Mouse (Mus musculus): ENCODE data around the gene Ptpn1. TPM values are rescaled to one million over a fixed set of nuclear protein-coding genes. Genes with fewer than 3 reads are reported as not detected.

Gene Ptpn1
- polyA plus RNA-seq, 1 experiment = 59.4 TPM

DNA sequence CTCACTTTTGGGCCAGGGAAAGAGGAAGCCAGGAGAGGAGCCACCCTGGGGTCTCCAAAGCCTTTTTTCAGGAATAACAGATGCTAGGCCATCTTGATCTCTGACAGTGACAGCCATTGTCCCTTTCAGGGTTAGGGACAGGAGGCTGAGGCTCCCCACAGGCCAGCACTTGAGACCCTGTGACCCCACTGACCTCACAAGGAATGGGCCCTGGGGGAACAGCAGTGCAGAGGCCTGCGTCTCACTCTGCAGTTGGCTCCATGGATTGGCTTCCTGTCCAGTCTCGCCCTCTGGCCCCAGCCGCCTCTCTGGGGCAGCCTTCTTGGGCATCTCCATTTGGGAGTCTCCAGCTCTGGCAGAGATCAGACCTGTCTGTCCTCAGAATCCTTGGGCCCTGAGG lies 76.3 kb downstream of the Ptpn1 start:
- peaks cover 8% of the 10 kb centered on the region for H3K4me1 ChIP-seq (ENCODE audit: control insufficient read depth, insufficient read depth, low read length)
- no peak overlapping the region for H3K27ac ChIP-seq (ENCODE audit: insufficient read depth, low read length)
- H3K4me3 ChIP-seq (ENCODE audit: insufficient read depth, low read length) = no peak overlapping the region
- no peak for TF ChIP-seq POLR2A (IDR thresholded peaks at IDR 0.05; ENCODE audit: low read depth, low read length)
- no peak for TF ChIP-seq CTCF (IDR thresholded peaks at IDR 0.05; ENCODE audit: borderline replicate concordance, insufficient read depth, low read length)

DNA sequence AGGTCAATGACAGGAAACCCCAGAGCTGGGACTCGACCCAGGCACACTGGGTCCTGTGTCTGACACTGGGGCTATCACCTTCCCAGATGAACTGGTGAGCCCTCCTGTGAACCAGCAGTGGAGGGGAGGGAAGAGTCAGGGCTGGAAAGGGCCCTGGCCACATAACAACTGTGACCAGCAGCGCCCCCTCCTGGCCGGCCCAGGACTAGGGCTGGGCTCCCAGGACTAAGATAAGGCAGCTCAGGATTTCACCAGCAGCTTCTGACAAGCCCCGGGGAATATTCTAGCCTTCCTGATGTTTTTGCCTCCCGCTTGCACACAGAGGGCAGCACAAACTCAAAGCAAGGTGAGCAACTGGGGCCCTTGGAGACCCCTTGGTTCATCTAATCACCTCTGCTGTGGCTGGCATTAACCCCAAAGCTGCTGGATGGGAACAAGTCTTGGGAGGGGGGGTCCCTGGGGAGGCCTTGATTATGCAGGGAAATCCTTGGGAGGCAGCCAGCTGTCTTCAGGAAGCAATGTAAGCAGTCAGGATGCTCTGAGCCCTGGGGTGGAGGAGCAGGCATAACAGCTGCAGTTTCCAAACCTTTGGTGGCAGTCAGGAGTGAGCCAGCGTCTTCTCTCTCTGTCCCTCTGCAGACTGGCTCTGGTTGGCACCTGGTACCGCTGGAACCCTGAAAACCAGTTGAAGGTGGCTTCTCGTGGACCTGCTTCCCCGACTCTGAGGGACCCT lies 78.2 kb downstream of the Ptpn1 start, which contains the start of gene Ripor3:
Gene Ripor3 (minus strand): TSS at position 683 of the 733 bp plus-strand sequence.
- Histone ChIP-seq H3K27ac (ENCODE audit: insufficient read depth, low read length) (no peak within 1 kb of the TSS), H3K4me3 (ENCODE audit: insufficient read depth, low read length) (no peak within 1 kb of the TSS), H3K4me1 (ENCODE audit: control insufficient read depth, insufficient read depth, low read length) (peaks cover 8% of the 10 kb centered on the region)
- TF ChIP-seq POLR2A (IDR thresholded peaks at IDR 0.05; ENCODE audit: low read depth, low read length) = no peak
- TF ChIP-seq CTCF (IDR thresholded peaks at IDR 0.05; ENCODE audit: borderline replicate concordance, insufficient read depth, low read length) = peak; percentile 53; the same call in 1 of the 2 replicates

DNA sequence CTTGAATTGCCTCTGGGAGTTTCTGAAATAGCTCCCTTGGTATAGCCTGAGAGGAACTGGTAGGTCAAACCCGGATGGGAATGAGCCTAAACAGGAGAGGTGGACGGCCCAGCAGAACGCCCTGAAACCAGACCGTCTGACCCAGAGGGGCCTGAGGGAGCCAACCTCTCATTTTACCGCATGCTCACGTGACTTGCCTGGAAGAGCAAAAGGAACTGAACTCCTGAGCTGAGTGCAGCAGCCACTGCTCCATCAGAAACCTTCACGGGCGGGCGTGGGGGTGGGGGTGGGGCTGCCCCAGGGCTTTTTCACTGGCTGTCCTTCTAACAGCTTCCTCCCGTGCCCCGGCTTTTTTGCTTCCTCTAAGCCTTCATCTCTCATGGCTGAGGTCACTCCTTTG lies 79.0 kb downstream of the Ptpn1 start:
- no peak overlapping the region for H3K4me3 ChIP-seq (ENCODE audit: insufficient read depth, low read length)
- TF ChIP-seq CTCF (IDR thresholded peaks at IDR 0.05; ENCODE audit: borderline replicate concordance, insufficient read depth, low read length) (no peak), POLR2A (IDR thresholded peaks at IDR 0.05; ENCODE audit: low read depth, low read length) (no peak)
- no peak overlapping the region for H3K27ac ChIP-seq (ENCODE audit: insufficient read depth, low read length)
- H3K4me1 ChIP-seq (ENCODE audit: control insufficient read depth, insufficient read depth, low read length) = peaks cover 4% of the 10 kb centered on the region

DNA sequence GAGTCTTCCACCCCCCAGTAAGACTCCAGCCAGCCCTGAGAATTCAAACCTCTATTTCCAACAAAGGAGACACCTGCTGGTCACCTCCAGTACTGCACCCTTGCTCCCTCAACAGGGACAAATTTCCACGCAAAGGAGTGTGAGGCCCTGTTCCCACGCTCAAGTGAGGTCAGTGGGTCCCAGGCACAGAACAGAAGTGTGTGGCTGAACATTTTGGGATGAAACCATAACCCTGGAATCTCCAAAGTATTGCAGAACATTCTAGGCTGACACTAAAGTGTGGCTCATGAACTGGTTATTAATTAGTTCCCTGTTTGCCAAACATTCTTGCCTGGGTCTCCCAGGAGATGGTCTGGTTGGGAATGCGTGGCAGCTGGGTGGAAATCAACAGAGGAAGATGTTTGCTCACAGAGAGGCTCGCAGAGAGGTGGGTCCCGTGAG lies 85.1 kb downstream of the Ptpn1 start:
- Histone ChIP-seq H3K4me1 (ENCODE audit: control insufficient read depth, insufficient read depth, low read length) (no peaks in the 10 kb centered on the region), H3K27ac (ENCODE audit: insufficient read depth, low read length) (no peak overlapping the region), H3K4me3 (ENCODE audit: insufficient read depth, low read length) (no peak overlapping the region)
- peak; percentile 19; the same call in 1 of the 2 replicates for TF ChIP-seq CTCF (IDR thresholded peaks at IDR 0.05; ENCODE audit: borderline replicate concordance, insufficient read depth, low read length)
- TF ChIP-seq POLR2A (IDR thresholded peaks at IDR 0.05; ENCODE audit: low read depth, low read length) = no peak

DNA sequence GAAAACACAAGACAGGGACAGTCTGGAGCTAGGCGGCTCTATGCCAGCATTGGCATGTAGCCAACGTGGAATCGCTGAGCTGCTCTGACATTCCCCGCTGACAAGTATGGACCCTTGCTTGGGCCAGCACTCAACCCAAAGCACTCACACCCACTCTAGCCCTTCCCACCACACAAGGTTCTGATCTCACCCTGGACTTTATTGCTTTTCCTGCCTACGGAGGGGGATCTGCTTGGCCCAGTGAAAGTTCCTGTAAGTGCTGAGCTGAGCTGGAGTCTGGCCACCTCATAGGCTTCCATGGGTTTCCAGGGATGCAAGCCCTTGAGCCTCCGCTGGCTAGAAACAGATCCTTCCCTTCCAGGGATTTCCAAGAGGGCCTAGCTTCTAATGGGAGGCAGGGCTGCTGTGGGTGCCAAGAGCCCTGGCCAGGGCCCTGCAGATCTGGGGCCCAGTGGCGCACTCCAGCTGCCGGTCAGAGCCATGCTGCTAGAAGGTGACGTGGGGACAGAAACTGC lies 87.4 kb downstream of the Ptpn1 start:
- no peak overlapping the region for H3K27ac ChIP-seq (ENCODE audit: insufficient read depth, low read length)
- no peak for TF ChIP-seq CTCF (IDR thresholded peaks at IDR 0.05; ENCODE audit: borderline replicate concordance, insufficient read depth, low read length)
- TF ChIP-seq POLR2A (IDR thresholded peaks at IDR 0.05; ENCODE audit: low read depth, low read length) = no peak
- H3K4me3 ChIP-seq (ENCODE audit: insufficient read depth, low read length) = no peak overlapping the region
- no peaks in the 10 kb centered on the region for H3K4me1 ChIP-seq (ENCODE audit: control insufficient read depth, insufficient read depth, low read length)

DNA sequence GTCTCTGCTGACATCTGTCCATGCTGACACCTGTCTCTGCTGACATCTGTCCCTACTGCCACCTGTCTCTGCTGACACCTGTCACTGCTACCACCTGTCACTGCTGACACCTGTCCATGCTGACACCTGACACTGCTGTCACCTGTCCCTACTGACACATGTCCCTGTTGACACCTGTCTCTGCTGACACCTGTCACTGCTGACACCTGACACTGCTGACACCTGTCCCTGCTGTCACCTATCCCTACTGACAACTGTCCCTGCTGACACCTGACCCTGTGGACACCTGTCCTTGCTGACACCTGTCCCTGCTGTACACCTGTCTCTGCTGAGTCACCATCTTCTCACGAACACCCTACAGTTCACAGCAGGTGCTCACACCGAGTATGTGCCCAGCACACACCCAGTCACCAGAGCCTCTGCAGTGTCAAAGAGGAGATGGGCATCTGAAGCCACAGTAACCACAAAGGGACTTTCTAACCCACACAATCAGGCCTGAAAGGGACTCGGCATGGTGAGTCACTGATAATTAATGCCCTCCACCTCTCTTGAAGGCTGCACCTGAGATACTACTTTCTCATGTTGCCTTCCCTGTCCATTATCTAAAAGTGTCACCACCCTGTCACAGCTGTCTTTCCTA lies 92.0 kb downstream of the Ptpn1 start:
- no peak for TF ChIP-seq CTCF (IDR thresholded peaks at IDR 0.05; ENCODE audit: borderline replicate concordance, insufficient read depth, low read length)
- no peak for TF ChIP-seq POLR2A (IDR thresholded peaks at IDR 0.05; ENCODE audit: low read depth, low read length)
- Histone ChIP-seq H3K4me3 (ENCODE audit: insufficient read depth, low read length) (no peak overlapping the region), H3K4me1 (ENCODE audit: control insufficient read depth, insufficient read depth, low read length) (no peaks in the 10 kb centered on the region), H3K27ac (ENCODE audit: insufficient read depth, low read length) (no peak overlapping the region)

DNA sequence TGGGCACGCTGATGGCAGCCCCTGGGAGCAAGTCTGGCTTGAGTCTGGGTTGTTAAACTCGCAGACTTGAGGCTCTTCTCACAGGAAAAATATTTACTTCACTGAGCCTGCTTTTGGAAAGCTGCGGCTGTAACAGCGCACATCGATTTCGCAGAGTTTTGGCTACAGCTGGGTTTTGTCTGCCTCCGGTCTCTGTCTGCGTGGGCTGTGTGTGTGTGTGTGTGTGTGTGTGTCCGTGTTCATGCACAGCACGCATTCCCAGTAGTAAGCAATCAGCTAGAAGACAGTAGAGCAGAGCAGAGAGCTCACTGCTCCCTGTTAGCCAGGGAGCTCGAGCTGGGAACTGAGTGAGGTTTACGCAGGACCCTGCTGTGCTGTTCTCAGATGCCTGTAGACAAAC lies 93.3 kb downstream of the Ptpn1 start:
- H3K27ac ChIP-seq (ENCODE audit: insufficient read depth, low read length) = no peak overlapping the region
- TF ChIP-seq CTCF (IDR thresholded peaks at IDR 0.05; ENCODE audit: borderline replicate concordance, insufficient read depth, low read length) (no peak), POLR2A (IDR thresholded peaks at IDR 0.05; ENCODE audit: low read depth, low read length) (no peak)

DNA sequence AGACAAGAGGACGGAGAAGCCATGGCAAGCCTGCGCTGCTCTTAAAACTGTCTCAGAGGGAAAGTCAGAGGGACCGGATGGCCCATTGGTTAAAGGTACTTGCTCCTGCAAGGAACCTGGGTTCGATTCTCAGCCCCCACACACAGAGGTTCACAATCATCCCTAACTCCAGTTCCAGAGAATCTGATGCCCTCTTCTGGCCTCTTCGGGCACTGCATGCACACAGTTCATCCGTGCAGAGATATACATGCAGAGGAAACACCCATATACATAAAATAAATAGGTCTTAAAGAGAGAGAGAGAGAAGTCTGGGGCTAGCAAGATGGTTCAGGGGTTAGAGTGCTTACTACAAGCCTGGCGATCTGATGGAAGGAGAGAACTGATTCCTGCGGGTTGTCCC lies 94.0 kb downstream of the Ptpn1 start:
- no peak overlapping the region for H3K27ac ChIP-seq (ENCODE audit: insufficient read depth, low read length)
- TF ChIP-seq POLR2A (IDR thresholded peaks at IDR 0.05; ENCODE audit: low read depth, low read length) (no peak), CTCF (IDR thresholded peaks at IDR 0.05; ENCODE audit: borderline replicate concordance, insufficient read depth, low read length) (no peak)
- no peak overlapping the region for H3K4me3 ChIP-seq (ENCODE audit: insufficient read depth, low read length)
- no peaks in the 10 kb centered on the region for H3K4me1 ChIP-seq (ENCODE audit: control insufficient read depth, insufficient read depth, low read length)

More for the DNA sequence above, 93.3 kb downstream of the Ptpn1 start:
- H3K4me3 ChIP-seq (ENCODE audit: insufficient read depth, low read length) = no peak overlapping the region
- no peaks in the 10 kb centered on the region for H3K4me1 ChIP-seq (ENCODE audit: control insufficient read depth, insufficient read depth, low read length)

DNA sequence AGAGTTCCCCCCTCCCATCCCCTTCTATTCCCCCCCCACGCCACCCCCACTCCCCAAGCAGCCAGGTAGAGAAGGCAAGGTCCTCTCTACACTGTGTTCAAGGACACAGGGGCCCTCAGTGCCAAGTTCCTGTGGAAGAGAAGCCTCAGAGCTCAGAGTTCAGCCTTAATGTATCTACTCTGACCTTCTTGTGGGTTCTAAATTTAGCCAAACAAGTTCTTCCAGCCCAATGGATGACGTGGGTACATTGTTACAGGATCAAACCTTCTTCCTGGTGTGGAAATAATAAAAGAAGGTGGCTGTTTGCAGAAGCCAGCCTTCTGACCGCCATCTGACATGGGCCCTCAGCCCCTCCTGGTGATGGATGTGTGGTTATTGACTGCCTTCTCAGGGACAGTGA lies 94.6 kb downstream of the Ptpn1 start:
- H3K4me1 ChIP-seq (ENCODE audit: control insufficient read depth, insufficient read depth, low read length) = no peaks in the 10 kb centered on the region
- TF ChIP-seq CTCF (IDR thresholded peaks at IDR 0.05; ENCODE audit: borderline replicate concordance, insufficient read depth, low read length) (no peak), POLR2A (IDR thresholded peaks at IDR 0.05; ENCODE audit: low read depth, low read length) (no peak)
- no peak overlapping the region for H3K4me3 ChIP-seq (ENCODE audit: insufficient read depth, low read length)
- no peak overlapping the region for H3K27ac ChIP-seq (ENCODE audit: insufficient read depth, low read length)

DNA sequence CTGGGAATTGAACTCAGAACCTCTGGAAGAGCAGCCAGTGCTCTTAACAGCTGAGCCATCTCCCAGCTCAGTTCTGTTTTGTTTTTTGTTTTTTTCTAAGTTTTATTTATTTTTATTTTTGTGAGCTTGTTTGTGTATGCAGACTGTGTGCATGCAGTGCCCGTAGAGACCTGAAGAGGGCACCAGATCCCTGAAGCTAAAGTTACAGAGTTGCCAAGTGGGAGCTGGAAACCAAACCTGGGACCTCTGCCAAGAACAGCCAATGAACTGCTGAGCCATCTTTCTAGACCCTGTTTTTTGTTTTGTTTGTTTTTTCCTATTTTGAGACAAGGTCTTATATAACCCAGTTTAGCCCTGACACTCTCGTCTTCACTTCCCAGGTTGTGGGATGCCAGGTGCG lies 96.5 kb downstream of the Ptpn1 start:
- H3K4me1 ChIP-seq (ENCODE audit: control insufficient read depth, insufficient read depth, low read length) = no peaks in the 10 kb centered on the region
- TF ChIP-seq POLR2A (IDR thresholded peaks at IDR 0.05; ENCODE audit: low read depth, low read length) (no peak), CTCF (IDR thresholded peaks at IDR 0.05; ENCODE audit: borderline replicate concordance, insufficient read depth, low read length) (no peak)
- no peak overlapping the region for H3K4me3 ChIP-seq (ENCODE audit: insufficient read depth, low read length)
- H3K27ac ChIP-seq (ENCODE audit: insufficient read depth, low read length) = no peak overlapping the region

Other genes starting within 250 kb of the Ptpn1 start
- 43.4 and 44.0 TPM in 2 replicates for gene Cebpb, start 243.1 kb upstream of the Ptpn1 start, polyA plus RNA-seq (2011; ENCODE audit: insufficient read length, low read depth, missing spikeins)
- gene Tmem189, start 242.2 kb upstream of the Ptpn1 start, polyA plus RNA-seq (2011; ENCODE audit: insufficient read length, low read depth, missing spikeins) = 31.3 and 37.9 TPM in 2 replicates
- gene Ripor3, start 78.6 kb downstream of the Ptpn1 start, polyA plus RNA-seq (2011; ENCODE audit: insufficient read length, low read depth, missing spikeins) = 2.8 and 4.3 TPM in 2 replicates
- gene Pard6b, start 148.9 kb downstream of the Ptpn1 start, polyA plus RNA-seq (2011; ENCODE audit: insufficient read length, low read depth, missing spikeins) = 1.6 and 2.6 TPM in 2 replicates

Measured in embryonic fibroblast, embryonic 13.5 days (primary cell).